Mouse (Mus musculus) lung, postnatal 0 days (tissue): ENCODE measurements at regions not wholly inside any gene's neighbourhood (a gene's known extent, or its start where the extent isn't known, plus 50 kb on each side); places are given as distances from the start of the nearest gene placed in this dataset.

Experiments
- ATAC-seq: fragments of 200-750 bp; cut with Nextera tagmentation; 2 replicates; pipeline ENCODE4 v1.8.0; 2017; ENCODE audit warnings: moderate library complexity
- DNase-seq: peaks from one replicate; pipeline ENCODE4 v3.0.0-alpha.2; 2016; ENCODE audit warnings: low spot score
- H3K27ac ChIP-seq: fragments of 300-500 bp; sonication (generic); 2 replicates; pipeline ENCODE4 v1.5.1; 2014; ENCODE audit warnings: antibody characterized with exemption, mild to moderate bottlenecking, low read length, mixed read lengths
- H3K27me3 ChIP-seq: fragments of 300-500 bp; sonication (generic); replicated peaks from 2 replicates; pipeline ENCODE4 v1.6.1; 2014; ENCODE audit warnings: low read length, mixed read lengths; ENCODE audit not compliant: insufficient read depth
- H3K36me3 ChIP-seq: fragments of 300-500 bp; sonication (generic); 2 replicates; pipeline ENCODE4 v1.6.1; 2014; ENCODE audit warnings: low read length, mixed read lengths; ENCODE audit not compliant: insufficient read depth
- H3K4me1 ChIP-seq: fragments of 300-500 bp; sonication (generic); 2 replicates; pipeline ENCODE4 v1.6.1; 2014; ENCODE audit warnings: antibody characterized with exemption, low read depth, low read length, mixed read lengths; ENCODE audit not compliant: insufficient read depth
- H3K4me2 ChIP-seq: fragments of 300-500 bp; sonication (generic); replicated peaks from 2 replicates; pipeline ENCODE4 v1.6.1; 2014; ENCODE audit warnings: low read depth, mild to moderate bottlenecking, low read length, moderate library complexity, mixed read lengths
- H3K4me3 ChIP-seq: fragments of 300-500 bp; sonication (generic); 2 replicates; pipeline ENCODE4 v1.5.1; 2014; ENCODE audit warnings: low read depth, low read length
- H3K9ac ChIP-seq: fragments of 300-500 bp; sonication (generic); replicated peaks from 2 replicates; pipeline ENCODE4 v1.6.1; 2014; ENCODE audit warnings: low read depth, mild to moderate bottlenecking
- H3K9me3 ChIP-seq: fragments of 300-500 bp; sonication (generic); 2 replicates; pipeline ENCODE4 v1.6.1; 2016; ENCODE audit warnings: low read length, mixed read lengths
- CTCF ChIP-seq: IDR thresholded peaks from 2 replicates; pipeline ENCODE4 v1.5.1; 2016; ENCODE audit warnings: antibody characterized with exemption, mild to moderate bottlenecking
- EP300 ChIP-seq: IDR thresholded peaks from 2 replicates; pipeline ENCODE4 v1.6.1; 2016; ENCODE audit warnings: antibody characterized with exemption, mild to moderate bottlenecking, control low read depth
- WGBS: fragments of 180-500 bp; shearing (Covaris S2); extraction: QIAGEN DNeasy Blood & Tissue Kit; methylation state at CpG from one replicate; pipeline ENCODE4 v1.1.7; 2014; 5-methylcytosine and 5-hydroxymethylcytosine counted together

- TF ChIP-seq EP300, result no peak
- no peak for TF ChIP-seq CTCF
- WGBS, result 72% methylated on average over 6 of the region's 6 CpGs
- no peak overlapping the region for H3K27ac ChIP-seq
- H3K4me3 ChIP-seq, result no peak overlapping the region
- no peaks in the 10 kb centered on the region for H3K36me3 ChIP-seq
- no peak overlapping the region for H3K4me2 ChIP-seq
- H3K9me3 ChIP-seq, result no peaks in the 10 kb centered on the region
- H3K9ac ChIP-seq, result no peak overlapping the region
- H3K4me1 ChIP-seq, result no peaks in the 10 kb centered on the region
- ATAC-seq, result no peak
- no peak for DNase-seq
- no peaks in the 10 kb centered on the region for H3K27me3 ChIP-seq
Observed at GRCm38 (mm10) chr1:187413881-187414280, 194.7 kb upstream of the Esrrg start.

DNA sequence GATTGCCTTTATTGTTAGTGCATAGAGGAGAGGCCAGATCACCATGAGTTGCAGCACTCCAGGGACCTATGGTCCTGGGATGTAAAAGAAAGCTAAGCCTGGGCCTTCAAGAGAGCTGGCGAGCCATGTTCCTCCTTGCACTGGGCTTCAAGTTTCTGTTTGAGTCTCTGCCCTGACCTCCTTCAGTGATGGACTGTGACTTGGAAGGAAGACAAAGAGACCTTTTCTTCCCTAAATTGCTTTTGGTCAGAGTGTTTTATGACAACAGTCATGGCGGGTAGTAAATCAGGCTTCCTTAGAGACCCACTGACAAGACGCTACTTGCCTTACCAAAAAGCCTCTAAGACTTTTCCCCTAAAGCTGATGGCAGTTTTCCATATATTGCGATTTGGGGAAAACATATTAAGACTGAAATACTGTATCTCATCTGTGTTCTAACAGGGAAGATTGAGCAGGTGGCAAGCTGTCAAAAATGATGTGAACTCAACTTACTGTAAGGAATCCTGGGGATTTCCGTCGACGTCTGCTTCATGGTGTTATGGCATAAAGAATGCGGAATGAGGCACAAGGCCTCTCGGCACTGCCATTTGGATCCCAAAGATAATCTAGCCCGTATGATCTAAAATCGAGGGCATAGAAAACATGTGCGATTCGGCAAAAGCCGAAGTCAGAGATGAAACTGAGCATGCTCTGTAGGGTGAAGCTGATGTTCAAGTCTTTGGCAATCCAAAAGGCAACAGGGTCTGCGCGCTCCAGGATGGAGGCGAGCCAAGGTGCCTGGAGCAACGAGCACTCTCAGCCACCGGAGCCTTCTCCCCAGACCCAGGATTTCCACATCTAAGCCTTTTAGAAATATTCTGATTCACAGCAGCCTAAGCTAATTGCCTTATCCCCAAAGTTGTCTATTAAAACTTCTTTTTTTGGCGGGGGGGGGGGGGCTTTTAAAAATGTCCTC, 190.1 kb upstream of the Esrrg start:
- H3K27me3 ChIP-seq, result no peaks in the 10 kb centered on the region
- no peaks in the 10 kb centered on the region for H3K9me3 ChIP-seq
- no peak overlapping the region for H3K27ac ChIP-seq
- H3K4me1 ChIP-seq, result no peaks in the 10 kb centered on the region
- no peak overlapping the region for H3K9ac ChIP-seq
- H3K4me3 ChIP-seq, result no peak overlapping the region
- TF ChIP-seq EP300 (no peak), CTCF (no peak)
- ATAC-seq (no peak), DNase-seq (no peak)
- H3K4me2 ChIP-seq, result no peak overlapping the region
- H3K36me3 ChIP-seq, result no peaks in the 10 kb centered on the region
- WGBS, result 84% methylated on average over 20 of the region's 20 CpGs

GRCm38 (mm10) chr1:187428536-187429215, 179.9 kb upstream of the Esrrg start:
- DNase-seq (no peak), ATAC-seq (no peak)
- H3K9ac ChIP-seq, result no peak overlapping the region
- no peak for TF ChIP-seq CTCF
- no peak for TF ChIP-seq EP300
- H3K4me1 ChIP-seq, result no peaks in the 10 kb centered on the region
- H3K27ac ChIP-seq, result no peak overlapping the region
- H3K27me3 ChIP-seq, result no peaks in the 10 kb centered on the region
- H3K4me2 ChIP-seq, result no peak overlapping the region
- H3K4me3 ChIP-seq, result no peak overlapping the region
- 47% methylated on average over 9 of the region's 9 CpGs for WGBS
- H3K36me3 ChIP-seq, result no peaks in the 10 kb centered on the region
- H3K9me3 ChIP-seq, result no peaks in the 10 kb centered on the region

DNA sequence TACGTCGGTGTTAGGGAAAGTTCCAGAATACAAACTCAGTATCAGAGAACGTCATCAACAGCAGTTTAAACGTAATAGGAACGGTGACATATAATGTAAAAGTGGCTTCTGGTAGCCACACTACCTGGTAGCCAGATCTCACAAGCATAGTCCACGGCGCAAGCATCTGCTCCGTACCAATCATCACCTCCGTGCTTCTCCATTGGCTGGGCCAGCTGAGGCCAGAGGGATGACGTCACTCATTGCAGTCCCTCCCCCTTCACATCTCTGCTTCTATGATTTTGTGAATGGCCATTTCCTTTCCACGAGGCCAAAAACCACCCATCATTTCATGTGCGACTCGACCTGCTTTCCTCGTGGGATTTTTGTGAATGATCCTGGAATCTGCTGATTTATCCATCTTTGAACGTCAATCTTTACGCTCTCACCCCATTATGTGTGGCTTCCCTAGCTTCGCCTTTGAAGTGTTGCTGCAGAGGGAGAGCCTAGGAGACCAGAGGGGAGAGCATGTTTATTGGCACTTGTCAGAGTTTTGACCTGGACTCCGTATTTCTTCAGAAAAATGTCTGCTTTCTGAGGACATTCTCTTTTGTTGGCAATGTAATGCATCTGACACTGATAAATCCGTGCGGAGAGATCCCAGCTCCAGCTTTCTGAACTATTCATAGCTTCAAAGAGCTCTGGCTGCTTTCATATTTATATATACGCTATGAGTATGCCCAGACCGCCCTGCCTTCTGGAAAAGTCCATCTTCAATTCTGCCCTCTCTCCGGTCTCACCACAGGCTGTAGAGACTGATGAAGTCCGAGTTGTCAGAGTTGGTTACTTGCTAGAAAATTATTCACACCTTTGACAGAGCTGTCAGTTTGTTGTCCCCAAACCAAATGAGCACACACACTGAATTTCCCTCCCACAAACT, 174.6 kb upstream of the Esrrg start:
- ATAC-seq (no peak), DNase-seq (no peak)
- no peaks in the 10 kb centered on the region for H3K27me3 ChIP-seq
- H3K27ac ChIP-seq, result no peak overlapping the region
- TF ChIP-seq EP300, result no peak
- TF ChIP-seq CTCF, result no peak
- no peak overlapping the region for H3K9ac ChIP-seq
- H3K36me3 ChIP-seq, result no peaks in the 10 kb centered on the region
- 49% methylated on average over 24 of the region's 24 CpGs for WGBS
- H3K9me3 ChIP-seq, result no peaks in the 10 kb centered on the region
- H3K4me2 ChIP-seq, result no peak overlapping the region
- H3K4me3 ChIP-seq, result no peak overlapping the region
- no peaks in the 10 kb centered on the region for H3K4me1 ChIP-seq

GRCm38 (mm10) chr1:187439170-187439914, 169.2 kb upstream of the Esrrg start:
- no peak overlapping the region for H3K4me2 ChIP-seq
- H3K4me1 ChIP-seq, result no peaks in the 10 kb centered on the region
- no peak overlapping the region for H3K27ac ChIP-seq
- TF ChIP-seq EP300, result no peak
- TF ChIP-seq CTCF, result no peak
- H3K4me3 ChIP-seq, result no peak overlapping the region
- H3K9me3 ChIP-seq, result no peaks in the 10 kb centered on the region
- no peaks in the 10 kb centered on the region for H3K36me3 ChIP-seq
- whole genome bisulfite sequencing, result 83% methylated on average over 20 of the region's 20 CpGs
- no peak for DNase-seq
- no peak overlapping the region for H3K9ac ChIP-seq
- ATAC-seq, result no peak
- no peaks in the 10 kb centered on the region for H3K27me3 ChIP-seq
